Mouse (Mus musculus) spleen, adult 18-20 months (tissue): ENCODE measurements around the gene Enthd1.
A peak's percentile ranks its signal among the peaks of the same experiment; 100 is the strongest.
"Not testable (repeated sequence)": the region's sequence is repeated elsewhere in the genome, so short reads cannot be mapped to it uniquely, and the experiment has no call there.

ENCODE experiments used
- DNase-seq, 2 experiments: peaks; one replicate each; pipeline ENCODE4 v3.0.0; 2022; ENCODE audit warnings: mixed read lengths in 2 of 2

The Enthd1 gene

DNA sequence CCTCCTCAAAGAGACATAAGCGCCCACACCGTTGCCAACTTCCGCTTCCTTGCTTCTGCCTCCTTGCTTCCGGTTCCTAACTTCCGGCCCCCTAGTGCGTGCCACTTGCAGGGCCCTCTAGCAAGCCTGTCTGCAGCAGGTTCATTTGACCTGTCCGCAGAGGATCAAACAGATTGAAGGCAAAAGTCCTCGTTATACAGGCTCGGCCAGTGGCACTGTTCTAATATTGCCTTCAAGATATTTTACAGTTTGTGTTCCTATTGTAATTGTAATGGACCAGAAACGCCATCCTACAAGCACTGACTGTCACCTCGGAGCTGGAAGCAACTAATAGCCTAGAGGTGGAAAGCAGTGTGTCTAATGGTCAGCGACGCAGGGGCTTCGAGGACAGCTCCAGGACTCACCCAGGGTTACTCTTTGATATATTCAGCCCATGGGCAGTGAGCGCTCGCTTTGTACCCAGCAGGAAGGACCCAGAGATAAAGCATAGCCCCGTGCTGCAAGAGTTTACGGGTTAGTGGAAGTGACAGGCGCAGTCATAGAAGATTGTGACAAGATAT lies at the start of gene Enthd1:
Enthd1 (minus strand) TSS at position 51 of the 560 bp plus-strand sequence.
- no peak for DNase-seq

DNA sequence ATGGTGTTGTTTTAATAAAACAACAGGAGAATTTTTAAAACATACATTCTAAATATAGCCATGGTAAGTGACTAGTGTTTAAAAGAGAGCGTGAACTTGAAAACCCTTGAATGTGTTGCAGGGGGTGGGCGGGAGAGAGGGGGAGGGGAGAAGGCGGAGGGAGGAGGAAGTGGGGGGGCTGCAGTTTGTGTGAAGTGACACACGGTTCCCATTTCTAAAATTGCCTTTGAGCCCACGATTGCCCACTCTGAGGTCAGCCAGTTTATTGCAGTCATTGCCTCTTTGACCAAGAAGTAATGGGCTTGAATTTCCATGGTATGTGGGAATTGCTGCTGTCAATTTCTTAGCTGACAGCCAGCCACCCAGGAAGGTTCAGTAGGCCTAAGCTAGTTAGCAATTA lies 48.9 kb upstream of the Enthd1 start:
- DNase-seq: no peak

DNA sequence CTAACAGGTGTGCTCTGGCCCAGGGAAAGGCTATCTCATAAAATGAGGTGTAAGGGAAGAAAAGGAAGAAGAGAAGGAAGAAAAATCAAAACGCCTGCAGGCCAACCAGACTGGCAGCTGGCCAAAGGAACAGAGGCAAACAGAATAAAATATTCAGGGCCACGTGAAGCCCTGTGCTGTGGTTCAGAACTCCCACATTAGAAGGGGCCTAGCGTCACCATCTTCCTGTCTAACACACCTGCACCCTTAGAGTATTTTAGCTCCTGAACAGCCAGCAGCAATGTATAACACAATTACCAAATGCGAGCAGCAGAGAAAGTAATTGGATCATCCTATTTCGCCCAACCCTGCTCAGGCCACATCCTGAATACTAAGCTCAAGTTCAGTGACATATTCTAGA lies 46.5 kb upstream of the Enthd1 start:
- DNase-seq: no peak

DNA sequence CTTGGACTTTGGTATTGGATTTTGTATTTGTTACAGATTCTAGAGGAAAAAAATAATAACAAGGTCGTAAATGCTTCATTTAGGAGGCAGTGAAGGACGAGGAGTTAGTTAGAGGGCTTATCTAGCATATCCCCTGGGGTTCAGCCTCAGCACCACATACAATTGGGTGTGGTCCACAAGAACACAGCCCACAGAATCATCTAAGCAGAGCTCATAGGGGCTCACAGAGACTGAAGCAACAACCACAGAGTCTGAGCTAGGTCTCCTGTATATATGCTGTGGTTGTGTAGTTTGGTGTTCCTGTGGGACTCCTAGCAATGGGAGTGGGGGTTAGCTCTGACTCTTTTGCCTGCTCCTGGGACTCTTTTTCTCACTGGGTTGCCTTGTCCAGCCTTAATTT lies 45.4 kb upstream of the Enthd1 start:
- no peak for DNase-seq

DNA sequence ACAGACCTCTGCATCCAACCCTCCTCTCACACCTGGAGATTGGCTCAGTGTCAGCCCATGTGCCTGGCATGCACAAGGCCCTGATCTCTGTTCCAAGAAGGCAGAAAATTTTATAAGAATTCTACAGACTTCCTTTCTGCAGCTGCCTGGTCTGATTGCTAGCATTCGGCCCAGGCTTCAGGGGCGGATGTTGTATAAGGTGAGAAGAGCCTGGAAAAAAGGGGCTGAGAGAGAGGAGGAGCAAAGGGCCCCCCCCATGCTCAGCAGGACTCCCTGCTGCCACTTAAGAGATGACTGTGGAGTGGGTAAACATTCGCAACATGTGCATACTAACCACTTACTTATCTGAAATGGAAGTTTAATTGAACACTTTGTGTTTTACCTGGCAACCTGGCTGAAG lies 43.0 kb upstream of the Enthd1 start:
- DNase-seq: no peak

DNA sequence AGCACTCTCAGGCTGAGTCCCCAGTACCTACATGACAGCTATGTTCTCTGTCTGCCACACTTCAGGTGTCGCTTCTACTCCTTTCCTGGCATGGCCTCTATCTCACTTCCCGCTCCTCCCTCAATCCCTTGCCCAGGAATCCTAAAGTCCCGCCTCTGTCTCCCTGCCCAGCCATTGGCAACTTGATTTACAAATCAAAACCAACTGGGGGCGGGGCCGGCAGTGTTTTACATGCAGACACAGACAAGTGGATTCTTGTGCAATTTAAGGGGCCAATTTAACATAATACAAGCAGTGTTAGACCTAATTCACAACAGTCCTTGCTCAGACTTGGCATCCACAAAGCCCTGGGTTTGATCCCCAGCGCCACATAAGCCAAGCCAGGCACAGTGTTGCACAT lies 39.1 kb upstream of the Enthd1 start:
- no peak for DNase-seq

DNA sequence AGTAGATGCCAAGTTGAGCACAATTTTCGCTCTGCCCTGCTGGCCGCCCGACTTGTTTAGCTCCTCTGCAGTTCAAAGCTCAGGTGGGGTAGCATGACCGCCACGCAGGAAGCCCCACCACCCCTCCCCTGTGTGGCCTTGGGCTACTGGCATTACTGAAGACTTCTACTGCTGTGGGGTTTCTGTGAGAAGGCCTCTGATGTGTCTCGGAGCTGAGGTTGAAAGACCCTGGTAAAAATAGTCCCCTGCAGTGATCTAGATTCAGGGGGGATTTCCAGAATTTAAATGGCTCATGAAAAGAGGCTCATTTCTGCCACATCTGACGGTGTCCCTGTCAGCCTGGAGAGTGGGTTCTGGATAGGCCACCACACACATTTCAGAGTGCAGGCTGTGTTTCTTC lies 37.5 kb upstream of the Enthd1 start:
- peak; percentile 52 to 54 for DNase-seq

DNA sequence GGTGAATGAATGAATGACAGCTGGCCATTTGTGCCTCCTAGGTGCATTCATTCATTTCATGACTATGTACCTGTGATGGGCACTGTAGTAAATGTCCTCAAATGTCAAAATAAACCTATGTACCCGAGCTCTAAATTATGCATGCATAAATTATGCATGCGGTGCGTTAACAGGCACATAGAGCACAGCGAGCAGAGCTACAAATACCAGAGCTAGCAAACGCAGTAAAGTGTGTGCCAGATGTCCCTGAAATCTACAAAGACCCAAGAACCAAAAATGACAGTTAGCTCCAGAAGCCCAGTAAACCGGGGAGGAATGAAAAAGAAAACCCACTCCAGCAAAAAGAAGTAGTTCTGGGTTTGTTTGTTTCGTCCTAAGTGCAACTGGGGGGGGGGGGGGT lies 36.5 kb upstream of the Enthd1 start:
- DNase-seq: no peak

DNA sequence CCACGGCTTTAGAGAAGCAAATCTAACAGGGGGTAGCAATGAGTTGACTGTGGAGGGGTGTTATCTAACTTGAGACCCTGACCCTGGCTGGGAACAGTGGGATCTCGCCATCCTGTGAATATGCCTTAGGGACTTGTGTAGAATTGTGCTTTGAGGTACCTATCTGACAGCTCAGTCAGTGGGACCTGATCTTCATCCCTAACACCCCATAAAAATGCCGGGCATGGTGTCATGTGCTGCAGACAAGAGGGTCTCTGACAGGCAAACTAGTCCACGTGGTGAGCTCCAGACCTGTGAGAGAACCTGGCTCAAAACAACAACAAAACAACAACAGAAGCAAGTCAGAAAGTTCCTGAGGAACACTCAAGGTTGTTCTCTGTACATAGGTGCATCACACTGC lies 34.9 kb upstream of the Enthd1 start:
- no peak for DNase-seq

DNA sequence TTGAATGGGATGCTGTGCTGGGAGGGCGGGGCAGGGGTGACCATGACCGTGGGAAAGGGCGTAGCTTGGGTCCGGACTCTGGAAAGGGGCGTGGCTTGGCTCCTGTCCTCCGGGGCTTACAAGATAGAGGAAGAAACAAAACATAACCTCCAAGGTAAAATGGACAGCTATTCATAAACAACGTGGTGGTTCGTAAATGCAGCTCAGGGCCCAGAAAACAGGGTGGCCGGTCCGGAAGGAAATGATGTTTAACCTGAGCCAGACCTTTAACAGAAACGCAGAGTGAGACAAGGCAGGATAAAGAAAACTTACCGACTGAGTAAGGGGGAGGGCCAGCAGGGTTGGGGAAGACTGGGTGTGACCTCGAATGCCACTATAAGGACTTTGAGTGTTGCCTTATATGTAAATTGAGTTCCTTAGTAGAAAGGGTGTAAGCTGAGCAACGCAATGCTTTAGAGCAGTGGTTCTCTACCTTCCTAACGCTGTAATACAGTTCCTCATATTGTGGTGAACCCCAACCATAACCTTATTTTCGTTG lies 34.3 kb upstream of the Enthd1 start:
- DNase-seq: peak; percentile 44 to 50

DNA sequence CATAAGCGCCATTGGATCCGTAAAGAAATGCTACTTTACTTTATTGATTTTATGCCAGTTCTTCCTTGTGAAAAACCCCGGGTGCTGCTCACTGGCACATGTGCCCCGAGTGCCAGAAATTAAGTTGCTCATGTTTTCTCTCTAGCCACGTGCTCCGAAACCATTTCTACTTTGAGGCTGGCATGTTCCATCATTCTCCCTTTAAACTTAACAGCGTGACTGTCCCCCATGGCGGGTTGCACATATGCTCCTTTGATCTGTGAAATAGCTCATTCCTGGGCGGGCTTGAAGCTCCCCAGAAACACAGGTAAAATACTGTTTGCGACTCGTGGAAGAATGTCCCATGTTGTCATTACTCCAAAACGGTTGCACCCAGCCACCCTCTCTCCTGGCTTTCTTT lies 33.8 kb upstream of the Enthd1 start:
- no peak for DNase-seq

DNA sequence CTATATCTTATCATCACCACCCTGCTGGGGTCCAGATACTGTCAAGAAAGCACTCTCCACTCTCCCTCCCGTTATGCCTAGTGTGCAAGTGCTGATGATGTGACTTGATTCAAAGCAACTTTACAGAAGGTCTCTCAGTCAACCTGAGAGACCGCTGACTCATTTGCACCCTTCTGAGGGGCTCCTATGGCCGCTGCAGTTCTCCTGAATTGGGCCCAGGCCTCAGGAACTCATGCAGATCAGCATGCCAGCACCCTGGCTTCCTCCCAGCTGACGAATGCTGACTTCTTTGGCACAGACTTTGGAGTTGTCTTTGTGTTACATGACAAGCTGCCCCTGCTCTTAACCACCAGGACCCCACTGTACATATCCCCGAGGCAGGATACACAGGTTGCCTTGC lies 28.9 kb upstream of the Enthd1 start:
- no peak for DNase-seq

DNA sequence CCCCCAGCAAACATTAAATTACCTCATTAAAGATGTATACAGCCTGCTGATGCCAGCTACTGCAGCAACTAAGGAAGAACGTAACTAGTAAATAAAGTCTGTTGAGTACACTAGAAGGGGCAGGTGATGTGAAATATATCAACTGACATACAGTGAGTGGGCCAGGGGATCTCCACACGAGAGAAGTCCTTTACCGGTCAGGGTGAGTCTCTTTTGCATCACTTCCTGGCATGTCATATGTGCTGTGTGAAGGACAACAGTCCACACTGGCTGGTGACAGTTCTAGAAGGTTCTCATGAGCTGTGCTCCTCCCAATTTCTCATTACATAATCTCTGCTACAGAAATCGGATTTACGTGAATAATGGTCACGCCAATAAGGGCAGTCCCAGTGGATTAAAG lies 27.8 kb upstream of the Enthd1 start:
- DNase-seq: no peak

DNA sequence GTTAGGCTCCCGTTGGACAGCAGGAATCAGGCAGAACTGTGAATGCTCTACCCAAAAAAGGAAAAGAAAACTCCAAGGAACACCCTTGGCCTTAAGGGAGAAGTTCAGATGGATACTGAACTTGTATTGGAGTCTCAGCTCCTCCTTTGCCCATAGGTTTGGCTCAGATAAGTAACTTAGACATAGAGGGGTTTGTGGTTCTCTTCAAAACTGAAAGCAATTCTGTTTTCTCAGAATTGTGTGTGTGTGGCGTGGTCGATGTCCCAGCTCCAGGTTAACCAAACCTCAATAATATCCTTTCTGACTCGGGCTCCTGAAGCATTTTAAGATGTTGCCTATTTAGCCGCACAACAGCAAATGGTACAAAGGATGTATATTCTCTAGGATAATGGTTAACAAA lies 25.7 kb upstream of the Enthd1 start:
- DNase-seq: no peak

DNA sequence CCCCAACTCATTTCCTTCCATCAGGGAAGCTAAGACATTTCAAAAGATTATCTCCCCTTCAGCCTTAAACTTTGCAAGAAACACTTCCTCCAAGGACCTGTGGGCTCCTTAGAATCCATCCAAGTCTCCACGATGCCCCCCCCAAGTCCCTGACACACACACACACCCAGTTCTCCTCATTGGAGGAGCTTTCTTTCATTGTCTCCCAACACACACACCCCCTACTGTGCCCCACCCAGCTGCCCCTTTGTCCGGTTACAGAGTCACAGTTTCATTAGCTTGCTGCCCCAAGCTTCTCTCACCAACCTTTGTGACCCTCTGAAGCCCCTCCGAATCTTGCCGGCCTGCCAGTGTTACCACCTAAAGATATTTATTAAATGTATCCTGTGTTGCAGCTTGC lies 21.3 kb upstream of the Enthd1 start:
- no peak for DNase-seq

DNA sequence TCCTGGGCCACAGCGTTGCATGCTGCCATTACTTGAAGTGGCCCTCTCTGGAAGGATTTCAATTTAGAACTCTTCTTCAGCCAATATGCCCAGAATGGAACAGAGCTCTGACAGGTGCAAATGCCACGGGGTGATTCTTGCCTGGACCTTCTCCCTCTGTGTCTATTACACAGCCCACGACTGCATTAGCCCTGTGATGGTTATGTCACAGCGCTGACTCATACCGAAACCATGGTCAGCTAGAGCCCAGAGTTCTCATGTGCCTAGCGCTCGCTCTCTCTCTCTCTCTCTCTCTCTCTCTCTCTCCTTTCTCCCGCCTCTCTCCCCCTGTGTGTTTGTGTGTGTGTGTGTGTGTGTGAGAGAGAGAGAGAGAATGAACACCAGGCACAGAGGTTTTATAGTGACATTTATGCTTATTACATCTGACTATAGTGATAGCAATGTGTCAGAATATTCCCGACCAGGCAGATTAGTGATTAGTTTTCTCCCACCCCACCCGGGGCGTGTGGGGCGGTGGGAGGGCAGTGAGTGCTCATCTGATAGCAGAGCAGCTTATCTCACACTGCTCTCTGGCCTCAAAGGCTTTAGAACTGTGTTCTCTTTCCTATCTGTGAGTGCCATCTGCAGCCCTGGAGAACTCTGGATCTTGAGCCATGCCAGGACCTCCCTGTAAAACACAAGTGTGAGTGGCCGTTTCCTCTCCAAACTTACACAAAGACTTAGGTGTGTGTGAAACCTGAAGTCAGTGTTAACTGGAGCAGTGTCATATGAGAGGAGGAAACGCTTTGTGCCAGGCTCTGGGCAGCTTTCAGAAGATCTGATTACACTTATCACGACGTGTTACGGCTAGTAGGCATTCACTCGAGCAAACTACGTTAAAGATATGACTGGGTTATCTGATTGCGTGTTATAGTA lies 17.9 kb upstream of the Enthd1 start:
- no peak for DNase-seq

DNA sequence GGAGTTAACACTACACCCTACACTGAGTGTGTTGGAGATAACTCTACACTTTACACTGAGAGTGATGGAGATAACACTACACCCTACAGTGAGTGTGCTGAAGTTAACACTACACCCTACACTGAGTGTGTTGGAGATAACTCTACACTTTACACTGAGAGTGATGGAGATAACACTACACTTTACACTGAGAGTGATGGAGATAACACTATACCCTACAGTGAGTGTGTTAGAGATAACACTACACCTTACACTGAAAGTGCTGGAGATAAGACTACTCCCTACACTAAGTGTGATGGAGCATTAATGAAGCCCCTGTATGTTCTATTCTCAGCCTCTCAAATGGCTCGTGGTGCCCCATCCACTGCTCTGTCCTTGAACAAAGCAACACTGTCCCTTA lies 15.6 kb upstream of the Enthd1 start:
- not testable (repeated sequence) for DNase-seq

DNA sequence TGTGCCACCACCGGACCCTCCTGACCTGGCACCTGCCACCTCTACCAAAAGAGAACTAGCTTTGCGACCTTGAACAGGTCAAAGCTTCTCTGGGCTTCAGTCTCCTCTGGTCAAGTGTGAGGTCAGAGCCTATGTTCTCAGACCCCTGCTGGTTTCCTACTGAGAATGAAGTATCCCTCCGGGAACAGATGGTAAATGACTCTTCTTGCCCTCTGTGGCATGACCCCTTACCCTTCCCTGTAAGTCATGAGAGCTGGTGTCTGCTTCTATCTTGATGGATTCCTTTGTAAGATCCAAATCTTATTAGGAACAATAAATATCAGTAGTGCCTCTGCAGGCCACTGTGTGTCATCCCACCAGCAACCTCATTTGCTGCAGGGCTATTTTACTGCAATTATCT lies 14.2 kb upstream of the Enthd1 start:
- DNase-seq: no peak

DNA sequence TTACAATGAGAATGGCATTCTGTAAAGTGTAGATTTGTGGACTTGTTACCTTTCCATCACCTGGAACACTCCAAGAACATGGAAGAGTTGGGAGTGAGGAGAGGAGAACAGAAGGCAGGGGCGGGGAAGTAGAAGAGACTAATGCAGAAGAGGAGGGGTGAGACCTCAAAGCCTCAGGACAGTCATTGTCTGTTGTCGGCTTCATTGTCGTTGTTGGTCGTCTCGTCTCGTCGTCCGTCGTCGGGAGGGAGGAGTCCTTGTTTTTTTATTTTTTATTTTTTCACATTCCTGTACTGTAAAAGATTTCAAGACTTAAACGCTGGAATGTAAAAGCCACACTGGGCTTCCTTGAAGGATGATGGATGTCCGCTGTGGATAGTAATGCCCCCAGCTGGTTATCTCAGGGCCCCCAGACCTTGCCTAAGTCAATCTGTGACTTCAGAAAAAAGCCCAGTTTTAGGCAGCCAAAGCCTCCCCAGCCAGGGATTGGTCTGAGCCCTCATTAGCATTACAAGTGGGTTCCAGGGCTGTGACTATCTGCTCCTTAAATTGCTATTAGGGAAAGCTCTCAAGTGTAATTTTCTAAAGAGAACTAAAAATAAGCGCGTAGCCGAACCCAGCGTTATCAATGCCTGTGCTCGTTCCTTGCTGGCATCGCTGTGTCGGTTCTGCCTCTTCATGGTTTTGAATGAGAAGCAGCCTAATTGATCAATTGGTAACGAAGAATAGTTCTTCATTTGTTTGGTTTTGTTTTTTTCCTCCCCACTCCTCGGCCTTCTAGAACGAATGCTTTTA lies 12.4 kb upstream of the Enthd1 start:
- DNase-seq: no peak

DNA sequence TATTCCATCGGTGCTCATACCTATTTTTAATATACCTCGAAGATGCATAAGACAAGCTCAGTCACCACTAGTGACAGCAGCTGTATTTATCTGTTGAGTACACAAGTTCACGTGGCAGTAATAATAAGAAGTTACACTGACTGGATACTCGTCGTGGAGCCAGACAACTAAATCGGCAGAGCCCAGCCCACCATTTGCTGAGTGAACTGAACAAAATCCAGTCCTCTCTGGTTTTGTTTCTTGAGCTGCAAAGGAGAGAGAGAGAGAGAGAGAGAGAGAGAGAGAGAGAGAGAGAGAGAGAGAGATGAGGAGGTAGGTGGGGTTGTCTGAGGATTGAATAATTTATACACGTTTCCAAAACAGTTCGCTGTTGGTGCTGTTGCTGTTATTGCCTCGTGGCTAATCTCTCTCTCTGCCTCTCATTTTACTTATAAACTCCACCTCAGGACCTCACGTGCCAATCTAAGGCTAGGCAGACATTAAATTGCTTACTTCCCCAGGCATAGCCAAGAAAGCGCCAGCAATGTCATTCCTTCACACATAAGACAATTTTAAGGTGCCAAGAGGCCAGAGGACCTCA lies 11.5 kb upstream of the Enthd1 start:
- DNase-seq: no peak

DNA sequence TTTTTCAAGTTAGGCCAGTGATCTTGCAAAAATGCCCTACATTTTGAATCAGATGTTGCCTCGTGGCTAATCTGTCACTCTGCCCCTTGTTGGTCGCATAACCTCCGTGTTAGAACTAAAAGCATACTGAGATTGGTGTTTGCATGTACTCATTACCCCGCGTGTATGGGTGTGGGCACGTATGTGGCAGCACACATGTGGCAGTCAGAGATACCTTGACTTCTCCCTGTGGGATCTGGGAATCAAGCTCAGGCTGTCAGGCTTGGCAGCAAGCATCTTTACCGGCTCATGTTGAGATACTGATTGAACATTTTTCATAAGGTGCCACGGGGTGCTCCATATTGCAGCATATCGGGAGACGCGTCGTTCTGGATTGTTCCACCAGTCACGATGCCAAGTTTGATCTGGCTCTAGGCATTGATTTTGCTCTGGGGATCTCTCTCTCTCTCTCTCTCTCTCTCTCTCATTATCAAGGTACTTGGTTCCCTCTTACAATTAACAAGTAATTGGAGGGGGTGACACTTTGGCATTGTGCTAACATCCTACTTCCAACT lies 10.9 kb upstream of the Enthd1 start:
- no peak for DNase-seq

DNA sequence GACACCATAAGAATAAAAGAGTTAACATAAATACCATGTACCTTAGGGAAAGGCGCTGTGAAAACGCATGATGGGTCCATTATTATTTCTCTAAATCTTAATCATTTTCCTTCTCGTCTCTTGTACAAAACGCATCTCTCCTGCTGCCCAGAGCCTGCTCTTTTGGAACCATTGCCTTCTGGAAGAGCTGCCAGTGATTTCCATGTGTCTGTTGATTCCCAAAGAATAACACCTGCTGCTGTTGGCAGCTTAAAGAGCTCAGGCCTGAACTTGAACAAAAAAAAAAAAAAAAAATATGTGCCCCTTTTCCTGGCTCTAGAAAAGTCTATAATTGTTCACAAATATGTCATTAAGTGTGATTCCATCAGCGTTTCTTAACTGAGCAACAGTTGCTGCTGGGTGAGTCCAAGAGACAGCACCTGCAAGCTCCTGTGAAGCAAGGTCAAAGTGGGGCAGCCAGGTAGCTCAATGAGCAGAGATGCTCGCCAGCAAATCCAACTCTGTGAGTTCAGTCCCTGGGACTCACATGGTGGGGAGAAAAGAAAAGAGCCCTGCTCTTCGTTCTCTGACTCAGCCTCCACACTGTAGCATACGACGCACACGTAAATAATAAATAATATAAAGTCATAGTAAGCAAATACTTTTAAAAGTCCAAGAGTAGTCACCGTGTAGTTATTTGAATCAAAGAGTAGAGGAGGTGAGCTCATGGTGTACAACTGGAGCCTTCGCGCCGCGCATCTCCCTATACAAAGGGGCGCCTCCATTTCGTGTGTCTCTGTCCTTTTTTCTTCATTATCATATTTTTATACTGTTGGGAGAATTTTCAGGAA lies 9.5 kb upstream of the Enthd1 start:
- no peak for DNase-seq
